Mouse (Mus musculus): ENCODE data around the gene Mrps27.

The Mrps27 gene

GRCm38 (mm10) chr13:99437051-99437450 lies 92.5 kb downstream of the Mrps27 start:
- no peak for DNase-seq (ENCODE audit: low read depth in 2 of 2, low spot score in 2 of 2)

- no peak for DNase-seq (ENCODE audit: low read depth in 2 of 2, low spot score in 2 of 2)
Observed at GRCm38 (mm10) chr13:99439357-99439756, 94.8 kb downstream of the Mrps27 start.

GRCm38 (mm10) chr13:99440228-99440627 lies 95.6 kb downstream of the Mrps27 start:
- no peak for DNase-seq (ENCODE audit: low read depth in 2 of 2, low spot score in 2 of 2)

GRCm38 (mm10) chr13:99441700-99442433 lies 97.3 kb downstream of the Mrps27 start:
- DNase-seq (ENCODE audit: low read depth in 2 of 2, low spot score in 2 of 2), result no peak

- DNase-seq (ENCODE audit: low read depth in 2 of 2, low spot score in 2 of 2), result no peak
Observed at GRCm38 (mm10) chr13:99442434-99443249, 98.1 kb downstream of the Mrps27 start.

- DNase-seq (ENCODE audit: low read depth in 2 of 2, low spot score in 2 of 2), result no peak
Observed at GRCm38 (mm10) chr13:99443484-99444175, 99.0 kb downstream of the Mrps27 start.

- DNase-seq (ENCODE audit: low read depth in 2 of 2, low spot score in 2 of 2), result no peak
Observed at GRCm38 (mm10) chr13:99444431-99444871, 99.9 kb downstream of the Mrps27 start.

- no peak for DNase-seq (ENCODE audit: low read depth in 2 of 2, low spot score in 2 of 2)
Observed at GRCm38 (mm10) chr13:99444880-99445279, 100.3 kb downstream of the Mrps27 start.

- no peak for DNase-seq (ENCODE audit: low read depth in 2 of 2, low spot score in 2 of 2)
Observed at GRCm38 (mm10) chr13:99447002-99447401, 102.4 kb downstream of the Mrps27 start.

- no peak for DNase-seq (ENCODE audit: low read depth in 2 of 2, low spot score in 2 of 2)
Observed at GRCm38 (mm10) chr13:99447403-99448199, 103.0 kb downstream of the Mrps27 start.

- DNase-seq (ENCODE audit: low read depth in 2 of 2, low spot score in 2 of 2), result no peak
Observed at GRCm38 (mm10) chr13:99448278-99448677, 103.7 kb downstream of the Mrps27 start.

GRCm38 (mm10) chr13:99449547-99449946 lies 105.0 kb downstream of the Mrps27 start:
- no peak for DNase-seq (ENCODE audit: low read depth in 2 of 2, low spot score in 2 of 2)

- DNase-seq (ENCODE audit: low read depth in 2 of 2, low spot score in 2 of 2), result no peak
Observed at GRCm38 (mm10) chr13:99450766-99451165, 106.2 kb downstream of the Mrps27 start.

- no peak for DNase-seq (ENCODE audit: low read depth in 2 of 2, low spot score in 2 of 2)
Observed at GRCm38 (mm10) chr13:99451276-99451675, 106.7 kb downstream of the Mrps27 start.

- no peak for DNase-seq (ENCODE audit: low read depth in 2 of 2, low spot score in 2 of 2)
Observed at GRCm38 (mm10) chr13:99452444-99452843, 107.9 kb downstream of the Mrps27 start.

- DNase-seq (ENCODE audit: low read depth in 2 of 2, low spot score in 2 of 2), result no peak
Observed at GRCm38 (mm10) chr13:99454977-99455376, 110.4 kb downstream of the Mrps27 start.

- DNase-seq (ENCODE audit: low read depth in 2 of 2, low spot score in 2 of 2), result no peak
Observed at GRCm38 (mm10) chr13:99458658-99459386, 114.2 kb downstream of the Mrps27 start.

- no peak for DNase-seq (ENCODE audit: low read depth in 2 of 2, low spot score in 2 of 2)
Observed at GRCm38 (mm10) chr13:99459612-99460011, 115.0 kb downstream of the Mrps27 start.

GRCm38 (mm10) chr13:99461886-99462285 lies 117.3 kb downstream of the Mrps27 start:
- no peak for DNase-seq (ENCODE audit: low read depth in 2 of 2, low spot score in 2 of 2)

- DNase-seq (ENCODE audit: low read depth in 2 of 2, low spot score in 2 of 2), result no peak
Observed at GRCm38 (mm10) chr13:99464551-99464950, 120.0 kb downstream of the Mrps27 start.
